Mouse (Mus musculus) lung, adult 2 months (tissue): Measurements from ENCODE around the gene Hsp90b1. TPM values are rescaled to one million over a fixed set of nuclear protein-coding genes. Genes with fewer than 3 reads are reported as not detected.

Experiments
- DNase-seq: peaks from one replicate; pipeline ENCODE4 v3.0.0; 2022
- H3K4me1 ChIP-seq: fragments of 200-500 bp; 2 replicates; pipeline ENCODE4 v1.6.1; 2011; ENCODE audit warnings: low read length; ENCODE audit not compliant: control insufficient read depth, insufficient read depth
- H3K4me3 ChIP-seq: fragments of 200-500 bp; replicated peaks from 2 replicates; pipeline ENCODE3; 2011; ENCODE audit warnings: low read depth, mild to moderate bottlenecking, control low read depth, low read length; ENCODE audit errors: extremely low read depth
- CTCF ChIP-seq: fragments of 200-500 bp; IDR thresholded peaks from 2 replicates; pipeline ENCODE4 v1.5.1; 2011; ENCODE audit warnings: mild to moderate bottlenecking, low read length, control low read depth; ENCODE audit not compliant: insufficient read depth
- POLR2A ChIP-seq: fragments of 200-500 bp; IDR thresholded peaks from 2 replicates; pipeline ENCODE4 v1.6.1; 2011; ENCODE audit warnings: low read depth, mild to moderate bottlenecking, control low read depth, low read length, borderline replicate concordance; ENCODE audit errors: extremely low read depth
- WGBS: fragments of 180-500 bp; shearing (Covaris S2); methylation state at CpG from one replicate; pipeline ENCODE4 v1.1.7; 2018; 5-methylcytosine and 5-hydroxymethylcytosine counted together
- polyA plus RNA-seq: library from polyadenylated mRNA; depleted of rRNA; stranded (reverse); fragments of >200 nt; gene quantifications from 2 replicates; pipeline ENCODE4 v1.2.3, GENCODE M21; 2012; rRNA removed

Hsp90b1 gene
- polyA plus RNA-seq, result 39.1 and 81.4 TPM in 2 replicates

DNA sequence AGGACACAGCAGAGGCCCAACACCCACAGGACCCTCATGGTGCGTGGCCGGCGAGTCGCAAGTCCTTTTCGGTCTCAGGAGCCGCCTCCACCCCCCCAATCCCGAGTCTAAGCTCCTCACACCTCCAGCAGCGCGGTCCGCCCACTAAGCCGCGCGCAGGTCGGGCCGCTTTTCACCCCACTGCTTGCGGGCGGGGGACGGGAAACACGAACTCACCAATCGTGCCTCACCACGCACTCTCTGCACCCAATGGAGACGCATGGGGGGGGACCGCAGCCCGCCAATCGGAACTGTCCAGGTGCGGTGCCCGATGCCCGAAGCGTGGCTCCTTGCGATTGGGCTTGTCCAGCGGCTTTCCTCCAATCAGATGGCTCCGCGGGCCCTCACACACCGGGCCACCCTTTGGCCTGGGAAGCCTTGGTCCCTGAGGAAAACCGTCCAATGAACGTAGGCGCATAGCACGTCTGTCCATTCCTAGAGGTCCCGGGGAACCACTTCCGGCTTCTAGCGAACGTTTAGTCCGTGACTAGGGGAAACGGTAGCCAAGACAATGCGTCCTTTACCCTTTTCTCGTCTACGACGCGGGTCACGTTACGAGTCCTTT, at the start of gene Hsp90b1, which contains the start of gene Ttc41:
Hsp90b1 (minus strand) TSS at position 192 of the 604 bp plus-strand sequence.
Ttc41 (plus strand) TSS at position 494 of the 604 bp plus-strand sequence.
- DNase-seq, result peak; percentile 97
- peak within 1 kb of the TSS; percentile 97 for H3K4me3 ChIP-seq
- TF ChIP-seq POLR2A, result peak; percentile 92
- no peak for TF ChIP-seq CTCF
- WGBS, result under 1% methylated on average over 51 of the region's 51 CpGs
- H3K4me1 ChIP-seq, result peaks cover 18% of the 10 kb centered on the region

DNA sequence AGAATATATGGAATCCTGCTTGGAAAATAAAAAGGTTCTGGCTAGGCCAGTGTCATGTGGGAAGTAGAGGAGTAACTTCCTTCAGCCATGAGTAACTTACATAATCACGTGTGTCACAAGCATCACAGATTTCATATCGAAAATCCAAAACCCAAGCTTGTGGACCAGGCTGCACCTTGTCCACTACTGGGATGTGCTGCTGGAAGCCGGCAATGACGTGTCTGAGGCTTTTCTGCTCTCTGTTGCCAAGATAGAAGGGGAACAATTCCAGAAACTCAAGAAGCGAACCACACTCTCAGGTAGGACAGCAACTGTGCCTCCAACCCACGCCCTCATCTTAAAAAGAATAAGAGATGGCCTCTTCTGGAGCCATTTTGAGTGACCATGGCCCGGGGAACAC, 39.0 kb upstream of the Hsp90b1 start:
- WGBS, result 86% methylated on average over 7 of the region's 7 CpGs
- DNase-seq, result no peak
- TF ChIP-seq CTCF (no peak), POLR2A (no peak)
- Histone ChIP-seq H3K4me1 (no peaks in the 10 kb centered on the region), H3K4me3 (no peak overlapping the region)

DNA sequence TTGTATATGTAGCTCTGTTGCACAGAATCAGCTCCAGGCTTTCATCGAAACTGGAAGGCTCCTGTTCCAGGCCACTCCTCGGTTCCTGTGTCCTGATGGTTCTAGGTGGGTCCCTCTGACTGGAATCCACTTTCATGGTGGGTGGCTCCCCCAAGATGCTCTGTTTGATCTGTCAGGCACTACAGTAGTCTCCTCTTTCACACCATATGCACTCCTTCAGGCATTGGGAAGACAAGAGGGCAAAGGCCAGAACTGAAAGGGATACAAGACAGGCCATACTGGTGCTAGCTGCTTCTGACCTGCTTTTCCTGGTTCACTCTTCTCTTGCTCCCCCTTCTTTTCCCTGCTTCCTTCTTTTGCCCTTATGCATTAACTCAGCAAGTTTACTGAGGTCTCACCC, 37.6 kb upstream of the Hsp90b1 start:
- Histone ChIP-seq H3K4me1 (no peaks in the 10 kb centered on the region), H3K4me3 (no peak overlapping the region)
- WGBS, result 88% methylated on average over 2 of the region's 2 CpGs
- TF ChIP-seq POLR2A (no peak), CTCF (no peak)
- no peak for DNase-seq

DNA sequence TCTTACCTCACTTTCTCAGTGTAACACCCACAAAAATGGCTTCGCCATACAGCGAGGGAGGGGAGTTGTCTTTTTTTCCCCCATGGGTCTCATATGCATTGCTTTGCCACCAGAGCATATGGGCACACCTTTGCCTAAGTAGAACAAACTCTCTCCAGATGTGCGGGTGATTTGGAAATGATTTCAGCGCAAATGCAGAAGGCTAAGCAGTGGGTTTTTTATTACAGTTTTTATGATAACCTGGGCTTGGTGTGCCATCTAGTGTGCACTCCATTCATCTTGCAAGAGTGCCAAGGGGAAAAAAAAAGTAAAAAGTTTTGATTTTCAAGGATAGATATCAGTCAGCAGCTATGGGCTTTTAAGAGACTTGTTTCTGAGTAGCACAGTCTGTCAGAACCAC, 29.7 kb upstream of the Hsp90b1 start:
- 83% methylated on average over 4 of the region's 4 CpGs for WGBS
- Histone ChIP-seq H3K4me1 (no peaks in the 10 kb centered on the region), H3K4me3 (no peak overlapping the region)
- no peak for TF ChIP-seq POLR2A
- no peak for TF ChIP-seq CTCF
- DNase-seq, result no peak

DNA sequence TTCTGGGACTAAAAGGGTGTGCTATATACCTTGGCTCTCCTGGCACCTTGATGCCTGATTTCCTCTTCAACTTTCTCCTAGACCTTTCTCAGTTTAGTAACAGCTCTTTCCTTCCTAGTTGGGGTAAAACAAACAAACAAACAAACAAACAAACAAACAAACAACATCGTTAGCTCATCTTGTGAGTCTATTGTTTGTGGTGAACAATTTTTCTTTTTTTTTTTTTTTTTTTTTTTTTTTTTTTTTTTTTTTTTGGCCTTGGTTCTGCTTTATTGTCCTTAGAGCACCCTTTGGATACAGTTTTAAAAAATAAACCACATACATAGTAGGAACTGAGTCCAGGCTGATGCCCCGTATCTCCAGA, 26.2 kb upstream of the Hsp90b1 start:
- no peak overlapping the region for H3K4me3 ChIP-seq
- DNase-seq, result no peak
- no peaks in the 10 kb centered on the region for H3K4me1 ChIP-seq
- WGBS, result 15% methylated on average over 2 of the region's 2 CpGs
- TF ChIP-seq CTCF (no peak), POLR2A (no peak)

DNA sequence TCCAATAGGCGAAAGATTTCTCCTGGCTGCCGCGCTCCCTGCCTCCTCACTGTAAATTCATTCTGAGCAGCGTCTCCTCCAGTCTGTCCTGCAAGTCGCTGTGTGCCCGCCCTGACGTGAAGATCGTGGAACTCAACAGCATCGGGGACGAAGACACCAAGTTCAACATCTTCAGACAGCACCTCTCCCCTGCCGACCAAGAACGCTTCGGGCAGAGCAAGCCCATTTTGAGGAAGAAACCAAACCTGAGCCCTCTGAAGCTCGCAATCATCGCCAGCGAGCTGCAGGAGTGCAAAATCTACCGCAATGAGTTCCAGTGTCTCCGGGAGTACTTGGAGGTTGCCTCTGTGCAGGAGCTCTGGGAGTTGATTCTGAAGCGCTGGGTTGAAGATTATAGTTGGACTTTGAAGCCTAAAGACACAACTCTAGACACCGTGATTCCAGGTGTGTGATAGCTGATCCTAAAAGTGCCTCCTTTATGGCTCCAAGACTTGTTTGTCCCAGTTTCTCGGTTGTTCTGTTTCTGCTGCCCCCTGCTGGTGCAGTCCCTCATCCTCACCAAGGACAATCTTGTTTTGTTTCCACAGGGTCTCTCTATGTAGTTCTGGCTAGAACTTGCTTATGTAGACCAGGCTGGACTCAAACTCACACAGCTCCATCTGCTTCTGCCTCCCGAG, 25.7 kb upstream of the Hsp90b1 start:
- DNase-seq, result peak; percentile 88
- 5% methylated on average over 22 of the region's 22 CpGs for WGBS
- H3K4me1 ChIP-seq, result no peaks in the 10 kb centered on the region
- TF ChIP-seq POLR2A (no peak), CTCF (peak; percentile 68)
- H3K4me3 ChIP-seq, result peak overlapping the region; percentile 69

DNA sequence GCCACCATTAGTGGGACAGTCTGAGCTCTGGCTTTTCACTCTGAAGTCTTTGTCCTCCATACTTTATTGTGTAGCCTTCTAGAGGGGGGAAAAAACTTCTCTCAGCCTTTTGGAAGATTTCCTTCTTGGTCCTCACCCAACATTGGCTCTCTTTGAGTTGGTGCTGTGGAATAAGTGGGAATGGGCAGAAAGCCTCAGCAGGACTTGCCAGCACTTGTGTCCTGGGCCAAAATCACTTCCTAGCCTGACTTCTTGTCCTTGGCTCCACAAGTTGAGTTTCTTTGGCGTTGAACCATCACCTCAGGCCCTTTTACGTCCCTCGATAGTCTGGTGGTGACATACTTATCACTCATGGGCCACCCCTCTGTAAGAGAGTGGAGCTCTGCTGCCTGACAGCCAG, 22.9 kb upstream of the Hsp90b1 start:
- 82% methylated on average over 3 of the region's 3 CpGs for WGBS
- Histone ChIP-seq H3K4me3 (no peak overlapping the region), H3K4me1 (no peaks in the 10 kb centered on the region)
- DNase-seq, result no peak
- no peak for TF ChIP-seq POLR2A
- no peak for TF ChIP-seq CTCF

DNA sequence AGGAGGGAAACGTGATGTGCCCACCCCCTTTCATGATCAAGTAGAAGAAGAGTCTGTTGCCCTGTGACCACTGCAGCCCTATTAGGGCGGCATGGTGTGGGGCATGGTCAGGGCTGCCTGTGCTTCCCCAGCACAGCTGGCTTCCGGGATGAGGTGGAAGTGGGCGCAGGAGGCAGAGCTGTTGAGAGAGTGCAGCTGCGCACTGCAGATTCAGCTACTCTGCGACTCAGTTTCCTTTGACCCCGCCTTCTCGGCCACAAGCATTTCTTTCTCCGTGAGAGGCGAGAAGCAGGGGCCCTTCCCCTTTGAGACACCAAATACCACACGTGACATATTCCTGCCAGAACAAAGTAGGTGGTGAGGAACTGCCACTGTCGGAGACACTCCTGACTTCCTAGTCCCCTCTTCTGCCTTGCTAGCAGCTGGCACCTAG, 22.3 kb upstream of the Hsp90b1 start:
- TF ChIP-seq CTCF (no peak), POLR2A (peak; percentile 70; the same call in 1 of the 2 replicates)
- DNase-seq, result peak; percentile 52
- H3K4me1 ChIP-seq, result no peaks in the 10 kb centered on the region
- H3K4me3 ChIP-seq, result peak overlapping the region; percentile 51
- 5% methylated on average over 12 of the region's 12 CpGs for WGBS

DNA sequence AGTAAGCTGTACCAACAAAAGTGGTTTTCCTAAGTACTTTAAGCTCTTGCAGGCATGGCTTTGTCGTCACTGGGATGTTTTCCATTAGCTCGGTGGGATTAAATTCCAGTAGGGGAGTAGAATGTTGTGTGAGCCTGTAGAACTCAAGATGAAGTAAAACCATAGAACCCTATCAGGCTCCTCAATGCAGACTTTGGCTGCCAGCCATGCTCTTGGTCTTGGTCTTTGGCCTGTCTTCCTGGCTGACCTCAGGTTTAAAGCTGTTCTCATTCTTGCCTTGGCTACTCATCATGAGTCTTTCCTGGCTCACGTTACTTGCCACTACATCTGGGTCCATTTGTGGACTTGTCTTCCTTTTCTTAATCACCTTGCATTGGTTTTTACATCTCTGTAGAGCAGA, 6.8 kb upstream of the Hsp90b1 start:
- Histone ChIP-seq H3K4me3 (no peak overlapping the region), H3K4me1 (no peaks in the 10 kb centered on the region; the same call in 1 of the 2 replicates)
- no peak for DNase-seq
- no peak for TF ChIP-seq CTCF
- no peak for TF ChIP-seq POLR2A
- WGBS, result 57% methylated on average over 3 of the region's 3 CpGs

DNA sequence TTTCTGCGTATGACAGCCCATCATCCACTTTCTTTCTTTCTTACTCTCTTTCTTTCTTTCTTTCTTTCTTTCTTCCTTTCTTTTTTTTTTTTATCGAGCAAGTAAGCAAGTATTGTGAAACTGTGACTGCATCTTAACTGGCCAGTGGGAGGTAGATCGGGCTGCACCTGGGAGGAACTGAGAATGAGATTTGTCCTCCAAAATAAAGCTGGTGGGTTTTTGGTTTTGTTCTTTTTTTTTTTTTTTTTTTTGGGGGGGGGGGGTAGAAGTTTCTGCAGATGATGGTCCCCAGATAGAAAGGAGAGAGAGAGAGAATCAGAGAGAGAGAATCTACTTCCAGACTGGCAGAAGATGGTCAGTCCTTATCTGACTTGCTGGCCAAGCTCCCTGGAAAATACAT, 1.8 kb upstream of the Hsp90b1 start:
- TF ChIP-seq CTCF (no peak), POLR2A (no peak)
- Histone ChIP-seq H3K4me1 (peaks cover 12% of the 10 kb centered on the region), H3K4me3 (no peak overlapping the region)
- DNase-seq, result no peak
- 71% methylated on average over 3 of the region's 3 CpGs for WGBS

DNA sequence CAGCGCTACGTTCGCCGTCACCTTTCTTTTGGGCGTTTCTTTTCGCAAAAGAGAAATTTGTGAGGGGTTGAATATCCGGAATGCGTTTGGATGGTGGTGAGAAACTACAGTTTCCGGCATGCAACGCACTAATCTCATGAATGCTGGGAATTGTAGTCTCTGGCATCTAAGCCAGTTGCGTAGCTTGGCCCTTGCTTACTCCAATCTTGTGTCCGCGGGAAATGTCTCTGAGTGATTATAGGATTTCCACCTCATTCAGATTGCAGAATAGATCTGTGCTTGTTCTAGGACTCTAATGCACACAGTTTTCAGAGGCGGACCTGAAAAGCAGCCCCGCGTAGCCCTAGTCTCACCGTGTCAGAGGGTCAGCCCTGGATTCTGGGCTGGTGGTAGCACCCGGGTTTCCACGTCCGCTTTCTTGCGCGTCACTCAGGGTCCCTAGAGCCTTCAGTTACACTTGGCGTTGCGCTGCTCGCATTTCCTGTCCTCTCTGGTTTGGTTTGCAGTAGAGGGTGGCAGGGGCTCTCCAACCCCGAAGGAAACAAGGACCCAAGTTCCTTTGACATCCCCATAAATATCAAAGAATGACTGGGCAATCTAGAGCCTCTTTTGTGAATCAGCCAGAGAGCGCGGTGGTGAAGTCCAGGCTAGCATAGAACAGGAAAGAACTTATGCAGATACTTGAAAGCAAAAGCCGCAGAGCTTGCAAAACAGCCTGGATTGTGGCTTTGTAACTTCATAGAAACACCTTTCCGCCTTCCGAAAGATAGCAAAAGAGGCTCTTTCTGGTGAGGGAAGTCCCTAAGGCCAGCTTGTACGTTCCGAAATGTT, 828 bp upstream of the Hsp90b1 start:
- 2% methylated on average over 33 of the region's 33 CpGs for WGBS
- peaks cover 15% of the 10 kb centered on the region for H3K4me1 ChIP-seq
- DNase-seq, result peak; percentile 88
- H3K4me3 ChIP-seq, result peak overlapping the region; percentile 89
- no peak for TF ChIP-seq CTCF
- peak; percentile 86; the same call in 1 of the 2 replicates for TF ChIP-seq POLR2A
